Mouse (Mus musculus) midbrain, embryonic 11.5 days (tissue): ENCODE data around the gene Tnr. TPM values are rescaled to one million over a fixed set of nuclear protein-coding genes. Genes with fewer than 3 reads are reported as not detected.
A peak's percentile ranks its signal among the peaks of the same experiment; 100 is the strongest.

ENCODE experiments used
- ATAC-seq: fragments of 200-750 bp; cut with Nextera tagmentation; 2 replicates; pipeline ENCODE4 v1.8.0; 2017; ENCODE audit warnings: moderate TSS enrichment, moderate library complexity; ENCODE audit not compliant: low FRiP score
- DNase-seq: peaks from one replicate; pipeline ENCODE4 v3.0.0; 2015; ENCODE audit warnings: low spot score; ENCODE audit errors: missing footprints
- H3K27ac ChIP-seq: fragments of 300-500 bp; sonication (generic); 2 replicates; pipeline ENCODE4 v1.5.1; 2014; ENCODE audit warnings: low read depth, low read length
- H3K27me3 ChIP-seq: fragments of 300-500 bp; sonication (generic); 2 replicates; pipeline ENCODE4 v1.6.1; 2014; ENCODE audit warnings: mild to moderate bottlenecking, low read length, moderate library complexity, mixed read lengths; ENCODE audit not compliant: control insufficient read depth, insufficient read depth
- H3K36me3 ChIP-seq: fragments of 300-500 bp; sonication (generic); 2 replicates; pipeline ENCODE4 v1.6.1; 2014; ENCODE audit warnings: mild to moderate bottlenecking, low read length, moderate library complexity, mixed read lengths; ENCODE audit not compliant: control insufficient read depth, insufficient read depth
- H3K4me1 ChIP-seq: fragments of 300-500 bp; sonication (generic); 2 replicates; pipeline ENCODE4 v1.6.1; 2014; ENCODE audit warnings: low read length; ENCODE audit not compliant: control insufficient read depth, insufficient read depth
- H3K4me2 ChIP-seq: fragments of 300-500 bp; sonication (generic); 2 replicates; pipeline ENCODE4 v1.6.1; 2014; ENCODE audit warnings: mild to moderate bottlenecking, moderate library complexity
- H3K4me3 ChIP-seq: fragments of 300-500 bp; sonication (generic); 2 replicates; pipeline ENCODE4 v1.5.1; 2014; ENCODE audit warnings: low read depth, low read length
- H3K9ac ChIP-seq: fragments of 300-500 bp; sonication (generic); 2 replicates; pipeline ENCODE4 v1.6.1; 2014; ENCODE audit warnings: low read length
- H3K9me3 ChIP-seq: fragments of 300-500 bp; sonication (generic); 2 replicates; pipeline ENCODE4 v1.6.1; 2016; ENCODE audit warnings: low read length; ENCODE audit not compliant: control insufficient read depth
- WGBS: fragments of 180-500 bp; shearing (Covaris S2); extraction: QIAGEN DNeasy Blood & Tissue Kit; methylation state at CpG from one replicate; pipeline ENCODE4 v1.1.7; 2014; 5-methylcytosine and 5-hydroxymethylcytosine counted together
- polyA plus RNA-seq: library from polyadenylated mRNA; unstranded; fragments of >200 nt; fragmentation: Nextera tagmentation; extraction: Ambion mirVana; gene quantifications from 2 replicates; pipeline ENCODE4 v1.2.1, GENCODE M21; 2014

The Tnr gene
- polyA plus RNA-seq, 1 experiment from 2014 or later: 0.16 TPM

DNA sequence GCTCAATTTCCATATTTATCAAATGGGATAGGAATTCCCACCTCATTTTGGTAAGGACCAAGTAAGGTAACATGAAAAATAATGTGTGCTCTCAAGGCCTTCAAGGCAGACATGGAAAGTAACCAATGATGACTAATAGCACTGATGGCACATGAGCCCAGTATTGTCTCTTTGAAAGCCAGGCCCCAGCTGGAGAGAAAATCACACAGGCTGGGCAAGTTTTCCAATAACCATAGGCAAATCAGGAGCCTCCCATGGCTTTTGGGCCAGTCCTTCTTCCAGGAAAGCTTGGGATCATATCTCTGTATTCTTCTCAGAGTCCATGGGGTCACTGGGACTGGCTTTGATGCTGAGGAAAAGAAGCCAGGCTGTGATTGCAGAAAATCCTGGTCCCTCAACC lies 280.1 kb downstream of the Tnr start:
- Histone ChIP-seq H3K9me3 (no peaks in the 10 kb centered on the region; the same call in 1 of the 2 replicates), H3K36me3 (no peaks in the 10 kb centered on the region), H3K4me1 (no peaks in the 10 kb centered on the region), H3K4me3 (no peak overlapping the region), H3K9ac (no peak overlapping the region), H3K27ac (no peak overlapping the region), H3K27me3 (no peaks in the 10 kb centered on the region), H3K4me2 (no peak overlapping the region)
- ATAC-seq (no peak), DNase-seq (no peak)

DNA sequence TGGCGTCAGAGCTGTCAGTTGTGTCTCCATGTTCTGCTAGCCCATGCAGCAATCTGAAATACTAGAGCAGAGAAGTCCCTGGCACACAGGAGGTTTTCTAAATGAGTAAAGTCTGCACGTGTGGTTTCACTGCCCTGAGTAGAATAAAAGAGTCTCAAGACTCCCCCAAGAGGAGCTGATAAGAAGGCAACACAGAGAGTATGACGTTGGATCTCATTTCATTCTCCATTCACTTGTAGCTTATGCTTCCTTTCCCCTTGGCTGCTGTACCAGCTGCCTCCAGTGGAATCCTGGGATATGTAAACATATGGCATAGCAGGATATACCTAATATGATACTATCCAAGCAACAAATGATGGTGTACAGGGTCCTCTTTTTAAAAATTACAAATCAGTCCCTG lies 285.9 kb downstream of the Tnr start:
- no peak overlapping the region for H3K9ac ChIP-seq
- no peak overlapping the region for H3K4me2 ChIP-seq
- ATAC-seq (no peak), DNase-seq (no peak)
- H3K4me1 ChIP-seq: peaks cover 2% of the 10 kb centered on the region; the same call in 1 of the 2 replicates
- no peaks in the 10 kb centered on the region; the same call in 1 of the 2 replicates for H3K9me3 ChIP-seq
- no peaks in the 10 kb centered on the region for H3K27me3 ChIP-seq
- 56% methylated on average over 3 of the region's 3 CpGs for WGBS
- no peaks in the 10 kb centered on the region for H3K36me3 ChIP-seq
- no peak overlapping the region for H3K4me3 ChIP-seq
- no peak overlapping the region for H3K27ac ChIP-seq

GRCm38 (mm10) chr1:159811805-159812204 lies 288.2 kb downstream of the Tnr start:
- Histone ChIP-seq H3K36me3 (no peaks in the 10 kb centered on the region), H3K4me1 (peaks cover 2% of the 10 kb centered on the region; the same call in 1 of the 2 replicates), H3K27ac (no peak overlapping the region), H3K4me2 (no peak overlapping the region), H3K4me3 (no peak overlapping the region), H3K9me3 (no peaks in the 10 kb centered on the region), H3K9ac (no peak overlapping the region), H3K27me3 (no peaks in the 10 kb centered on the region)
- no peak for DNase-seq
- 93% methylated on average over 2 of the region's 2 CpGs for WGBS
- no peak for ATAC-seq

- Histone ChIP-seq H3K4me3 (no peak overlapping the region), H3K27me3 (no peaks in the 10 kb centered on the region), H3K4me2 (peak overlapping the region; percentile 13; the same call in 1 of the 2 replicates), H3K27ac (no peak overlapping the region), H3K9me3 (no peaks in the 10 kb centered on the region), H3K36me3 (no peaks in the 10 kb centered on the region), H3K4me1 (peaks cover 2% of the 10 kb centered on the region; the same call in 1 of the 2 replicates), H3K9ac (no peak overlapping the region)
- peak; percentile 75 for ATAC-seq
- DNase-seq: no peak
- WGBS: 14% methylated on average over 8 of the region's 8 CpGs
These were observed 289.3 kb downstream of the Tnr start for GRCm38 (mm10) chr1:159812820-159813411.

DNA sequence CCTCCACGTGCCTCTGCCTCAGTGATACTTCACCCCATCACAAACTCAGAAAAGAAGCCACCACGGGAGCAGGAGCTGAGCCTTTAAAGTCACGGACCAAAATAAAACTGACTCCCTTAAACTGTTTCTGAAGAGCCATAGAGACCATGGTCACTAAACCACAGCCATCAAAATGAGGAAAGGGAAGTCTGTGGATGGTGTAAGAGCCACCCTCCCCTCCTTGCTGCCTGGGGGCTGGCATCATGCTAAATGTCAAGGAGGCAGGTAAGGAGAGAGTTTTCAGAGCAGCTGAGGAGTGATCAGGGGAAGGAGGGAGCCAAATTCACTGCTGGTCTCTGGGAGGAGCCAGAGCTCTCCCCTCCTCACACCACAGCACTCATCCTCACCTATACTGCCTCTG lies 290.8 kb downstream of the Tnr start:
- H3K27me3 ChIP-seq: no peaks in the 10 kb centered on the region
- H3K4me3 ChIP-seq: no peak overlapping the region
- H3K4me1 ChIP-seq: peaks cover 2% of the 10 kb centered on the region; the same call in 1 of the 2 replicates
- WGBS: 59% methylated on average over 3 of the region's 3 CpGs
- ATAC-seq (no peak), DNase-seq (no peak)
- no peak overlapping the region for H3K9ac ChIP-seq
- H3K4me2 ChIP-seq: no peak overlapping the region
- H3K9me3 ChIP-seq: no peaks in the 10 kb centered on the region
- no peaks in the 10 kb centered on the region for H3K36me3 ChIP-seq
- H3K27ac ChIP-seq: no peak overlapping the region

DNA sequence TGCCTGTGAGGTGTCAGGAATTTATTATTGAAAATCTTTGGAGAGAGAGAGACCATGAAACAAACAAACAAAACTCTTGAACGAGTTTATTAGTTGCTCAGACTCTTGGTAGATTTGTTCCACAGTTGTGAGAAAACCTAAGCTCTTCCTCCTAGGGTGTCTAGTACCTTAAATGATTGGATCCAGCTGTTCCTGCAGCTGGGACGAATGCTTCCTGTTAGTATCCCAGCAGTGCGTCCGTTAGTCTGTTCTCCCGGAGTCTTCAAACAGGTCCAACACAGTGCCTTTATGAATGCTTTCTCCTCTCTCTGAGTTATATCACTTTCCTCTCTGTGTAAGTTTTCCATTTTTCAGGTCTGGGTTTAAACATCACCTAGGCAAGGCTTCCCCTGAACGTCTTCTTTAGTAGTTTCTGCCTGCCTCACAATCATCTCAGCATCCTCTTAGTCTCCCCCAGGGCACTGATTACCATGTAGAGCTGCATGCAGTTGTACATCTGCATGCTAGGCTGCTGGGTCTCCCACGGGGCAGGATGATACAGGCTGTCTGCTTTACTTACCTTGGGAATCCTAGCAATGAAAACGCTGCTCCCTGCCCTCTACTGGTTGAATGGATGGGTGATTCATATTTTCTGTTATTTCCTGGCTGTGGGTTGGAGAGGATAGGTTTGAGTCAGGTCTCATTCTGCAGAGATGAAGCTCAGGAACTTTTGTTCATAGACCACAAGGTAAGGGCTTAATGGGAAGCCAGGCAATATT lies 293.2 kb downstream of the Tnr start:
- 55% methylated on average over 8 of the region's 8 CpGs for WGBS
- no peak overlapping the region for H3K9ac ChIP-seq
- H3K4me2 ChIP-seq: no peak overlapping the region
- no peaks in the 10 kb centered on the region for H3K36me3 ChIP-seq
- DNase-seq: no peak
- H3K9me3 ChIP-seq: no peaks in the 10 kb centered on the region
- H3K4me1 ChIP-seq: peaks cover 2% of the 10 kb centered on the region; the same call in 1 of the 2 replicates
- H3K4me3 ChIP-seq: no peak overlapping the region
- H3K27ac ChIP-seq: no peak overlapping the region
- ATAC-seq: no peak
- no peaks in the 10 kb centered on the region for H3K27me3 ChIP-seq

- Histone ChIP-seq H3K9ac (no peak overlapping the region), H3K9me3 (no peaks in the 10 kb centered on the region), H3K4me1 (no peaks in the 10 kb centered on the region), H3K27me3 (no peaks in the 10 kb centered on the region), H3K4me3 (no peak overlapping the region), H3K36me3 (no peaks in the 10 kb centered on the region), H3K27ac (no peak overlapping the region), H3K4me2 (no peak overlapping the region)
- WGBS: 35% methylated on average over 3 of the region's 3 CpGs
- no peak for ATAC-seq
- DNase-seq: no peak
These were observed 295.9 kb downstream of the Tnr start for GRCm38 (mm10) chr1:159819511-159819910.

- no peaks in the 10 kb centered on the region for H3K4me1 ChIP-seq
- WGBS: 79% methylated on average over 2 of the region's 2 CpGs
These were observed 298.8 kb downstream of the Tnr start for GRCm38 (mm10) chr1:159822416-159822815.

DNA sequence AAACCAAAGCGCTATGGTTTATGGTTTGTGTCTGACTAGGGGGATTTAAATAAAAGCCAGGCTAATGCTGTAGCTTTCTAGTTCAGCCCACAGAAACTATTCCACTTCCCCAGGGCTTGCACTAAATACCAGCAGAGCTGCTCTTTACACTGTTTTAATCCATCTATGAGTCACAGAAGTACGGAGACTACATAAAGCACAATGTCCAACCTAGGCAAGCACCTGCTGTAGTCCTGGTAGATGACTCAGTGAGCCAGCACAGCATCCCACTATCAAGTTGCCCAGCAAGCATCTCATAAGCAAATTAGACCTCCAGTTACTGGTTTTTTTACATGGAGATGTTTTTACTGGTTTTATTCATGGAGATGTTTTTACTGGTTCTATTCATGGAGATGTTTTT lies 305.0 kb downstream of the Tnr start:
- 92% methylated on average over 2 of the region's 2 CpGs for WGBS
- Histone ChIP-seq H3K36me3 (no peaks in the 10 kb centered on the region), H3K4me3 (no peak overlapping the region), H3K27ac (no peak overlapping the region), H3K9me3 (no peaks in the 10 kb centered on the region), H3K27me3 (no peaks in the 10 kb centered on the region), H3K4me2 (no peak overlapping the region), H3K9ac (no peak overlapping the region), H3K4me1 (no peaks in the 10 kb centered on the region)
- no peak for DNase-seq
- ATAC-seq: no peak

More at GRCm38 (mm10) chr1:159822416-159822815, 298.8 kb downstream of the Tnr start:
- H3K36me3 ChIP-seq: no peaks in the 10 kb centered on the region
- DNase-seq (no peak), ATAC-seq (no peak)
- no peaks in the 10 kb centered on the region for H3K27me3 ChIP-seq
- no peak overlapping the region for H3K4me3 ChIP-seq
- no peak overlapping the region for H3K9ac ChIP-seq
- no peak overlapping the region for H3K4me2 ChIP-seq
- no peak overlapping the region for H3K27ac ChIP-seq
- H3K9me3 ChIP-seq: no peaks in the 10 kb centered on the region
